Mouse (Mus musculus): ENCODE data around the gene Sp6. TPM values are rescaled to one million over a fixed set of nuclear protein-coding genes. Genes with fewer than 3 reads are reported as not detected.

The Sp6 gene
- polyA plus RNA-seq, 1 experiment, result not detected

- no peak for TF ChIP-seq GATA1 (IDR thresholded peaks at IDR 0.05; ENCODE audit: low read length)
Observed at GRCm38 (mm10) chr11:96977606-96978400, 35.4 kb upstream of the Sp6 start.

- TF ChIP-seq GATA1 (IDR thresholded peaks at IDR 0.05; ENCODE audit: low read length), result no peak
Observed at GRCm38 (mm10) chr11:96978401-96979246, 34.6 kb upstream of the Sp6 start.

GRCm38 (mm10) chr11:96979329-96979728 lies 33.9 kb upstream of the Sp6 start:
- TF ChIP-seq GATA1 (IDR thresholded peaks at IDR 0.05; ENCODE audit: low read length), result no peak

DNA sequence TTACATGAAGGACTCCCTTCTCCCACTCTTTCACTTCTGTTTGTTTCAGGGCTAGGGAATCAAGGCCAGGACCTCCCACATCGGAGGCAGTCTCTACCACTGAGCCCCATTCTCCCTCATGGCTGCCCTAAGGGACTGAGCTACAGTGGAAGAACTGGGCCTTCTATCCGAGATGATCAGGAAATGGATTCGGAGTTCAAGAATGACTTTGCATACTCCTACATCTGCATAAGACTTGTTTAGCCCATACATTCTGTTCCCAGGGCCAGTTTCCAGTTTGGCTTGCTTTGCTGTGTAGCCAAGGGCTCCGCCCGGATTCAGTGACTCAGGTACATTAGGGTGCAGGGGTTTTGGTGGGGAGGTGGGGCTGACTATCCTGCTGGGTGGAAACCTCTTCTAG lies 33.2 kb upstream of the Sp6 start:
- no peak for TF ChIP-seq GATA1 (IDR thresholded peaks at IDR 0.05; ENCODE audit: low read length)

- no peak for TF ChIP-seq GATA1 (IDR thresholded peaks at IDR 0.05; ENCODE audit: low read length)
Observed at GRCm38 (mm10) chr11:96981461-96981860, 31.7 kb upstream of the Sp6 start.

DNA sequence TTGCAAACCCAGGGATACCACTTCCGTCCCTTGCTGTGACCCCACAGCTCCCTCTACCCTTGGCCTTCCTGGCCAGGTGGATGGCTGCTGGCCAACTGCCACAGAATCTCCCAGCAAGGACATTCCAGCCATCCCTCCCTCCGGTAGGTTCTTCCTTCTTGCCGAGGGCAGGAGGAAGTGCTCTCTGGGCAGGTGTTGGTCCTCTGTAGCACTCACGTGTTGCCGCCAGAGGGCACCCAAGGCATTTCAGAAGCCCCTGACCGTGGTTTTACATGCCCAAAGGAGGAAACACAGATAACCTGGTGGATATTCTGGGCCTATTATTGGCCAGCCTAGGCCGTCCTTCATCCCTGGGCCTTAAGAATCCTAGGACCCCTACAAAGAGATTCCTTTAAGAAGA lies 30.8 kb upstream of the Sp6 start:
- TF ChIP-seq GATA1 (IDR thresholded peaks at IDR 0.05; ENCODE audit: low read length), result no peak

- TF ChIP-seq GATA1 (IDR thresholded peaks at IDR 0.05; ENCODE audit: low read length), result no peak
Observed at GRCm38 (mm10) chr11:96982859-96983258, 30.3 kb upstream of the Sp6 start, which contains the start of gene Sp2. Sp2 (minus strand) TSS chr11:96982959.

- TF ChIP-seq GATA1 (IDR thresholded peaks at IDR 0.05; ENCODE audit: low read length), result no peak
Observed at GRCm38 (mm10) chr11:96984903-96985302, 28.3 kb upstream of the Sp6 start.

- no peak for TF ChIP-seq GATA1 (IDR thresholded peaks at IDR 0.05; ENCODE audit: low read length)
Observed at GRCm38 (mm10) chr11:96986463-96986862, 26.7 kb upstream of the Sp6 start.

GRCm38 (mm10) chr11:96987873-96988655 lies 25.1 kb upstream of the Sp6 start:
- TF ChIP-seq GATA1 (IDR thresholded peaks at IDR 0.05; ENCODE audit: low read length), result no peak

GRCm38 (mm10) chr11:96991501-96991900 lies 21.7 kb upstream of the Sp6 start:
- TF ChIP-seq GATA1 (IDR thresholded peaks at IDR 0.05; ENCODE audit: low read length), result no peak

GRCm38 (mm10) chr11:96992722-96993311 lies 20.4 kb upstream of the Sp6 start:
- no peak for TF ChIP-seq GATA1 (IDR thresholded peaks at IDR 0.05; ENCODE audit: low read length)

GRCm38 (mm10) chr11:96995031-96995430 lies 18.2 kb upstream of the Sp6 start:
- no peak for TF ChIP-seq GATA1 (IDR thresholded peaks at IDR 0.05; ENCODE audit: low read length)

GRCm38 (mm10) chr11:96995836-96996772 lies 17.1 kb upstream of the Sp6 start:
- no peak for TF ChIP-seq GATA1 (IDR thresholded peaks at IDR 0.05; ENCODE audit: low read length)

All from G1E-ER4 (cell line).